Mouse (Mus musculus): ENCODE results near the gene Gm20388. TPM values are rescaled to one million over a fixed set of nuclear protein-coding genes. Genes with fewer than 3 reads are reported as not detected.

Gene Gm20388
- total RNA-seq, 2 experiments from 2014 or later = 18.6 TPM; not detected in 1

GRCm38 (mm10) chr8:121117186-121117651, 1206.6 kb downstream of the Gm20388 start:
- intact Hi-C loops (cut with DNase I) = no loop called here
- DNase-seq (ENCODE audit: low spot score in 2 of 2) = no peak

GRCm38 (mm10) chr8:121117906-121118305, 1207.3 kb downstream of the Gm20388 start:
- intact Hi-C loops (cut with DNase I) = no loop called here
- DNase-seq (ENCODE audit: low spot score in 2 of 2) = no peak

- intact Hi-C loops (cut with DNase I) = no loop called here
- no peak for DNase-seq (ENCODE audit: low spot score in 2 of 2)
These were observed 1208.2 kb downstream of the Gm20388 start for GRCm38 (mm10) chr8:121118634-121119420.

- DNase-seq (ENCODE audit: low spot score in 2 of 2) = no peak
- intact Hi-C loops (cut with DNase I) = no loop called here
These were observed 1209.2 kb downstream of the Gm20388 start for GRCm38 (mm10) chr8:121119635-121120455.

- intact Hi-C loops (cut with DNase I) = no loop called here
- DNase-seq (ENCODE audit: low spot score in 2 of 2) = no peak
These were observed 1210.1 kb downstream of the Gm20388 start for GRCm38 (mm10) chr8:121120456-121121419.

DNA sequence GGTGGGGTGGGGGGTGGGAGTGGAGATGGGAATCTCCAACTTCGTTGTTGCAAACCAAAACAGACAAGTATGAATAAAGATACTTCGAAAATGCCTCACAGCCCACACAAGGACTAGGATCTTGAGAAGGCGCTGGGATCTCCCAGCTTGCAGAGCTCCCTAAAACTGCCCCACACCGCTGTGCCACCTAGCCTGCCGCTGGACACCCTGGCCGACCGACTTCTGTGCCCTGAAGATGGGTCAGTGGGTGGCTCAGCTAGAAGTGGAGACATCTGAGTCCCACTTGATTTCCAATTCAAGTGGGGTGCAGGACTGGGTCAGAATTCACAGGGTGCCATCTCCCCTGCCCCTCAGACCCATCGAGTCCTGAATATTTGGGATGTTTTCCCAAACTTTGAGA, 1211.1 kb downstream of the Gm20388 start:
- intact Hi-C loops (cut with DNase I) = no loop called here

DNA sequence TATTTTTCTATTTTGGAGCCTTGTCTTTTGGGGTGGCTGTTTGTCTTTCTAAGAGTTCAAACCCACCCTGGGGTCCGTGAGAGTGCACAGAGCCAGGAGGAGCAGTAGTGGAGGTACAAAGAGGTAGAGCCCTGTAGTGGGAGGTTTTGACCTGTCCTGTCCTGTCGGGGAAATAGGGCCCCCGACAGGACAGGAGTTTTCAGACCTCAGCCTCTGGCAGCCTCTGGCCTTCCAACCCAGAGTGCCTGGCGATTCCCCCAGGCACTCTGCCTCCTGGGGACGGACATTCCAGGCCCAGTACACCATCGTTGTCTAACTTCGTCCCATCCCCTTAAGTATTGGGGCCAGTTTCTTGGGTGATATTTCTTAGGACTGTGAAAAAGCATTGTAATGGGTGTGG, 1211.7 kb downstream of the Gm20388 start:
- intact Hi-C loops (cut with DNase I) = no loop called here
- no peak for DNase-seq (ENCODE audit: low spot score in 2 of 2)

More for the DNA sequence above, 1211.1 kb downstream of the Gm20388 start:
- DNase-seq (ENCODE audit: low spot score in 2 of 2) = no peak

DNA sequence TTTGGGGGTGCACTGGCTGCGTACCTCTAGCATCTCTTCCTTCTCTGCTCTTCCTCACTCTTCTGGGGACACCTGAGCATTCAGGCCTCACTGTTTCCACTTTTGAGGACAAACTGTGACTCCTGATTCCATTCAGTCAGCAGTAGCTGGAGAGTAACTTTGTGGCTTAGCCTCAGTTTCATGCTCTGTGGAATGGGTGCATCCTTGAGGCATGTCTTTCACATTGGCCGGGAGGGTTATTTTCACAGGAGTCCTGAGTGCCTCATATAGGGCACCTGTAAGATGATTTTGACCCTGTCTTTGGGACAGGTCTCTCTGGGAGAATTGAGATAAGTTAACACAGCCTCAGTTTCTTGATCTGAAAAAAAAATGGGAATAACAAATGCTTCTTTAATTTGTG, 1212.5 kb downstream of the Gm20388 start:
- DNase-seq (ENCODE audit: low spot score in 2 of 2) = no peak
- intact Hi-C loops (cut with DNase I) = no loop called here

GRCm38 (mm10) chr8:121124547-121125239, 1214.1 kb downstream of the Gm20388 start:
- DNase-seq (ENCODE audit: low spot score in 2 of 2) = no peak
- intact Hi-C loops (cut with DNase I) = loop anchor here (5.0 kb wide), 1 partner anchor 268 kb away; no protein-coding TSS in a partner anchor

- intact Hi-C loops (cut with DNase I) = loop anchor here (5.0 kb wide), 1 partner anchor 267 kb away; no protein-coding TSS in a partner anchor
These were observed 1214.8 kb downstream of the Gm20388 start for GRCm38 (mm10) chr8:121125311-121125876.

DNA sequence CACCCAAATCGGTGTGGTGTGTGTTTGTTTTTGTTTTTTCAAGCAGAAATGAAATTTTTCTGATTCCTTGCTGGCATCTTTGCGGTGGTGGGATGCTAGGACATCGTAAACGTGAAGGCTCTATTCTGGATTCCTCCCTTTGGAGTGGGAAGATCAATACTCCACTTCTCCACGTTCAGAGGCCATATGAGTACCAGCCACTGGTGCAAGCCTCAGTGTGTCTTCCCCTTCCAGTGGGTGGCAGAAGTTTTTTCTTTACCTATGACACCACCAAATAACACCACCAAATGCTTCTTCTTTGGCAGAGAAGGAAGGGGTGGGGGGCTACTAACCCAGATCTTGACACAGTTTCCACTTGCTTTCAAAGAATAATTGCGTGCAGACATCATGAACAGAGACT, 1215.5 kb downstream of the Gm20388 start:
- intact Hi-C loops (cut with DNase I) = loop anchor here (5.0 kb wide), 1 partner anchor 266 kb away; no protein-coding TSS in a partner anchor
- no peak for DNase-seq (ENCODE audit: low spot score in 2 of 2)

More at GRCm38 (mm10) chr8:121125311-121125876, 1214.8 kb downstream of the Gm20388 start:
- DNase-seq (ENCODE audit: low spot score in 2 of 2) = peak in 1 of 2 experiments; percentile 55

GRCm38 (mm10) chr8:121126694-121127093, 1216.1 kb downstream of the Gm20388 start:
- no peak for DNase-seq (ENCODE audit: low spot score in 2 of 2)
- intact Hi-C loops (cut with DNase I) = loop anchor here (5.0 kb wide), 1 partner anchor 266 kb away; no protein-coding TSS in a partner anchor

DNA sequence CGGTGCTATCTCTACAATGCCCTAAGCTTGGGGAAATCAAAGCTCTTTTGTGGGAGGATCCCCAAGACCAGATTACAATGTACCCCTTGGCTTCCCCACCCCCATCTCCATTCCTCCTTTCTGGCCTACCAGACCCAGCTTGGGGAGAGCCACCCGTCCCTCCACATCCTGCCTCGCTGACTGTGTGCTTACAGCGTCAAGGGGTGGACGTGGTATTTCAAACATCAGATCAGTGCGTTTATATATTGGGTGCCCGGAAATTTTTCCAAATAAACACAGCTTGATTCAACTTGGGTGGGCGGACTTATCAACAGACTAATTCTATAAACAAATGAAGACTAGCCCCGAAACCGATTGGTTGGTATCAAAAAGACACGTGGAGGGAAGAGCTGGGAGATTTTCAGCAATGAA, 1216.7 kb downstream of the Gm20388 start:
- intact Hi-C loops (cut with DNase I) = loop anchor here (5.0 kb wide), 1 partner anchor 265 kb away; no protein-coding TSS in a partner anchor

GRCm38 (mm10) chr8:121127756-121128375, 1217.2 kb downstream of the Gm20388 start, which contains the start of gene Foxl1:
Gene Foxl1 (plus strand): TSS chr8:121127940.
- intact Hi-C loops (cut with DNase I) = loop anchor here (5.0 kb wide), 1 partner anchor 264 kb away; no protein-coding TSS in a partner anchor
- DNase-seq (ENCODE audit: low spot score in 2 of 2) = no peak

More for the DNA sequence above, 1216.7 kb downstream of the Gm20388 start:
- no peak for DNase-seq (ENCODE audit: low spot score in 2 of 2)

- intact Hi-C loops (cut with DNase I) = loop anchor here (5.0 kb wide), 1 partner anchor 264 kb away; no protein-coding TSS in a partner anchor
- DNase-seq (ENCODE audit: low spot score in 2 of 2) = no peak
These were observed 1218.1 kb downstream of the Gm20388 start for GRCm38 (mm10) chr8:121128531-121129264.

DNA sequence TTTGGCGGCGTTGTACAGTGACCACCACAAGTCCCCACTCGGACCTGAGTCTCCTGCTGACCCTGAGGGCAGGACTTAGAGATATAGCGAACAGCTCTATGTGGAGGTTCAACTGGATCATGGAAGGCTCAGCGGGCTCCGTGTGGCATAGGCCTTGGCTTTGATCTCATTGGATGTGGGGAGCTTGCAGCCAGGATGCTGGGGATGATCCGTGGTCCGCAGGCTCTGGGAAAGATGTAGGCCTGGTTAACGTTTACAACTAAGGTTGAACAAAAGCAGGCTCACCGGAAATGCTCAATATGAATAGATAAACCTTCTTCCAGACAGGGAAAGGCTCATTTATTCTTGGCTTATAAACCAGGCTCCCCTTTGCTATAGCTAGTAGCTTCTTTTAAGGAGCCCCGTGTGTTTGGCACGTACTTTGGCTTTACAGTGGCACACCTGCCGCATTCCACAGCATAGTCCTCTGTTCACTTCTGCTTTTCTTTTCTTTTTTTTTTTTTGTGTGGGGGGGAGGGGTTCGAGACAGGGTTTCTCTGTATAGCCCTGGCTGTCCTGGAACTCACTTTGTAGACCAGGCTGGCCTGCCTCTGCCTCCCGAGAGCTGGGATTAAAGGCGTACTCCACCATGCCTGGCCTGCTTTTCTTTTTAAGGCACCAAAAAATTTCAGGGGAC, 1218.8 kb downstream of the Gm20388 start:
- intact Hi-C loops (cut with DNase I) = loop anchor here (5.0 kb wide), 1 partner anchor 263 kb away; no protein-coding TSS in a partner anchor
- no peak for DNase-seq (ENCODE audit: low spot score in 2 of 2)
